Comparison of ENCODE assay signal across 7 mouse cellular contexts in the genomic region with DNA sequence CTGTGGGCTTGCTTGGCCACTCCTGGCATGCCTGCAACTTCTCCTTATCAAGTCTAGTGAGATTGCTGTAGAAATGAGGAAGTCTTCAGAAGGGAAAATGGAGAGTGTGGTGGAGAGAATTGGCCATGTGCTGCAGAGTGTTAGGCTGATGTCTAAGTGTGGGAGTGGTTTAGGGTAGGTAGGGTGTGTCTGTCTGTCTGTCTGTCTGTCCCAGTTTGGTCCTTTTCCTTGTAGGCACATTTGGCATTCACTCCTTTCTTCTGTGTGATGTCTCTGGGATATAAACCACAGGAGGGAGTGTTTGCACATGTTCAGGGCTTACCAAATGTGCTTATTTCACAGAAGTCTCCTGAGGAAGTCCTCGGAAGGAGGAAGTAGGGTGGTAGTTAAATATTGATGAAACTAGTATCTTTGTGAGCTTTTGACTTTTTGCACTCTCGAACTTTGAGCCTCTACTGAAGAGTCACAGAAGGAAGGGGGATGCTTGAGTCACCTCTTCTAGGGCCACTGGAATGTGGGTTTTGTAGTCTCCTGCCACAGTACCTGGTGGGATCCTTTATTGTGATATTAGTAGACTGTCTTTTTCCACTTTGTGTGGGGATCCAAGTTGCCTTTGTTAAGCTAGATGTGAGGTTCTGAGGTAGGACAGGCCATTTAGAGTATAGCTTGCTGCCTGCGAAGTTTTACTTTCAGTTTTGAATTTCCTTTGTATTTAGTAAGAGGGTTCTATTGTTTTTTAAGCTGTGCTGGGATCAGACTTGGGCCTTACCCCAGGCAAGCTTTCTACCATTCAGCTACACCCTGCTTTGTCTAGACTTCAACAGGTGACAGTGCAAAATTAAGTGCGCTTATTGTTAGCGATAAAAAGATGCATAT. TPM values are rescaled to one million over a fixed set of nuclear protein-coding genes. Genes with fewer than 3 reads are reported as not detected.
A peak's percentile ranks its signal among the peaks of the same experiment; 100 is the strongest.
DNase-seq lines count a peak whose midpoint lies in the region; ATAC-seq and TF ChIP-seq lines count a peak whose summit lies in the region.

No protein-coding gene starts in this region.

- DNase-seq in ES-E14 (ENCODE audit: low read depth, low spot score) = no peak
- DNase-seq in c-Kit-positive CD71-positive TER-119-negative erythroid progenitor cells, embryonic 14.5 days (ENCODE audit: low read depth) = peak; percentile 17
- no peak for DNase-seq in right cerebral cortex, postnatal 25 days
- no peak for DNase-seq in adrenal gland, adult 8-10 months

- 78% methylated on average over 5 of the region's 5 CpGs for WGBS in hindbrain, embryonic 13.5 days
- WGBS in liver, embryonic 16.5 days (ENCODE audit: insufficient replicate concordance) = 25% methylated on average over 5 of the region's 5 CpGs
- 8% methylated on average over 5 of the region's 5 CpGs for WGBS in small intestine, adult 2 months

- H3K36me3 ChIP-seq in ES-E14 (ENCODE audit: control insufficient read depth, insufficient read depth, low read length, poor library complexity, severe bottlenecking) = peaks cover 9% of the 10 kb centered on the region
- H3K36me3 ChIP-seq in hindbrain, embryonic 13.5 days = peaks cover 4% of the 10 kb centered on the region
- peaks cover 3% of the 10 kb centered on the region; the same call in 1 of the 2 replicates for H3K36me3 ChIP-seq in liver, embryonic 16.5 days (ENCODE audit: control insufficient read depth, insufficient read depth)
- H3K36me3 ChIP-seq in small intestine, adult 2 months (ENCODE audit: control insufficient read depth, insufficient read depth, low read length) = peaks cover 4% of the 10 kb centered on the region; the same call in 1 of the 2 replicates

- H3K9ac ChIP-seq in ES-E14 (ENCODE audit: insufficient read depth, low read depth, low read length, poor library complexity, severe bottlenecking) = no peak overlapping the region; the same call in 1 of the 2 replicates
- H3K9ac ChIP-seq in hindbrain, embryonic 13.5 days = peak overlapping the region; percentile 51; the same call in 1 of the 2 replicates
- peak overlapping the region; percentile 47 for H3K9ac ChIP-seq in liver, embryonic 16.5 days (ENCODE audit: low read depth, low read length)

- no peak for ATAC-seq in hindbrain, embryonic 13.5 days (ENCODE audit: low FRiP score)
- ATAC-seq in liver, embryonic 16.5 days (ENCODE audit: low read depth) = no peak

- H3K4me3 ChIP-seq in ES-E14 (ENCODE audit: insufficient read depth in 1 of 2, low read depth in 1 of 2, low read length in 2 of 2, poor library complexity in 1 of 2, severe bottlenecking in 1 of 2) = peak overlapping the region; percentile 34 to 44
- peak overlapping the region; percentile 92 for H3K4me3 ChIP-seq in hindbrain, embryonic 13.5 days
- H3K4me3 ChIP-seq in liver, embryonic 16.5 days (ENCODE audit: low read depth, low read length) = peak overlapping the region; percentile 85
- peak overlapping the region; percentile 50 for H3K4me3 ChIP-seq in small intestine, adult 2 months (ENCODE audit: low read depth, low read length)

- H3K9me3 ChIP-seq in ES-E14 (ENCODE audit: control insufficient read depth, insufficient read depth, low read depth, low read length) = no peaks in the 10 kb centered on the region
- H3K9me3 ChIP-seq in hindbrain, embryonic 13.5 days = no peaks in the 10 kb centered on the region
- H3K9me3 ChIP-seq in liver, embryonic 16.5 days (replicated peaks; ENCODE audit: control insufficient read depth, low read length) = no peaks in the 10 kb centered on the region

- H3K4me2 ChIP-seq in hindbrain, embryonic 13.5 days = peak overlapping the region; percentile 93
- H3K4me2 ChIP-seq in liver, embryonic 16.5 days (ENCODE audit: low read depth, low read length) = peak overlapping the region; percentile 90

- no peak for TF ChIP-seq POLR2A in small intestine, adult 2 months (IDR thresholded peaks at IDR 0.05; ENCODE audit: low read depth, low read length)

- in situ Hi-C loops in ES-E14 (cut with MboI; ENCODE audit: low sequenced_read_pairs in 2 of 2, unreplicated experiment in 2 of 2) = no loop called here

- H3K27me3 ChIP-seq in hindbrain, embryonic 13.5 days = no peaks in the 10 kb centered on the region
- H3K27me3 ChIP-seq in liver, embryonic 16.5 days (ENCODE audit: control insufficient read depth, insufficient read depth, low read depth, low read length) = no peaks in the 10 kb centered on the region
- no peaks in the 10 kb centered on the region for H3K27me3 ChIP-seq in small intestine, adult 2 months (ENCODE audit: control insufficient read depth, insufficient read depth, low read length)

- TF ChIP-seq CTCF in small intestine, adult 2 months (IDR thresholded peaks at IDR 0.05; ENCODE audit: extremely low read depth, insufficient read length, insufficient replicate concordance, low read depth, low read length) = no peak

- peaks cover 13 to 24% of the 10 kb centered on the region in 2 experiments; a peak in 3 of 4 replicates for H3K4me1 ChIP-seq in ES-E14 (ENCODE audit: control insufficient read depth in 2 of 2, insufficient read depth in 2 of 2, low read length in 2 of 2, poor library complexity in 1 of 2)
- H3K4me1 ChIP-seq in hindbrain, embryonic 13.5 days (replicated peaks) = peaks cover 65% of the 10 kb centered on the region
- H3K4me1 ChIP-seq in liver, embryonic 16.5 days (ENCODE audit: control insufficient read depth, low read depth, low read length) = peaks cover 63% of the 10 kb centered on the region
- peaks cover 25% of the 10 kb centered on the region; the same call in 1 of the 2 replicates for H3K4me1 ChIP-seq in small intestine, adult 2 months (ENCODE audit: control insufficient read depth, insufficient read depth, insufficient read length, low read length)

- H3K27ac ChIP-seq in ES-E14 (ENCODE audit: insufficient read depth, low read depth, low read length, poor library complexity, severe bottlenecking) = peak overlapping the region; percentile 44; the same call in 1 of the 2 replicates
- H3K27ac ChIP-seq in hindbrain, embryonic 13.5 days = no peak overlapping the region
- H3K27ac ChIP-seq in liver, embryonic 16.5 days (ENCODE audit: low read length) = peak overlapping the region; percentile 79
- H3K27ac ChIP-seq in small intestine, adult 2 months (ENCODE audit: insufficient read depth, low read depth, low read length) = peak overlapping the region; percentile 92

TF ChIP-seq in ES-E14, 5 proteins besides CTCF, POLR2A, EP300 and RAD21:
- TF ChIP-seq MAFK (IDR thresholded peaks at IDR 0.05; ENCODE audit: insufficient read depth, low read depth, low read length) (peak; percentile 49; the same call in 1 of the 2 replicates), CHD2 (IDR thresholded peaks at IDR 0.05; ENCODE audit: low read depth, low read length) (no peak)

RNA-seq across cellular contexts. Expression of a gene that starts 9.2 kb away (rescaled TPM):
- 241 and 287 TPM in 2 replicates for total RNA-seq in ES-E14 (2012; rRNA removed)
- polyA plus RNA-seq in hindbrain, embryonic 13.5 days (2015; fragmentation: Nextera tagmentation; extraction: Ambion mirVana) = 392 and 415 TPM in 2 replicates
- 162 and 169 TPM in 2 replicates for polyA plus RNA-seq in liver, embryonic 16.5 days (2015; fragmentation: Nextera tagmentation; extraction: Ambion mirVana)
- 45.4 and 101 TPM in 2 replicates for polyA plus RNA-seq in small intestine, adult 2 months (2012; rRNA removed)
- 100 to 1,000 TPM; 162 to 262 (median 231) TPM for total RNA-seq in adrenal gland, adult 8-10 months (2022)

RNA-seq across cellular contexts. Expression of a gene that starts 22.3 kb away (rescaled TPM):
- 0.80 and 0.85 TPM in 2 replicates for total RNA-seq in ES-E14 (2012; rRNA removed)
- polyA plus RNA-seq in hindbrain, embryonic 13.5 days (2015; fragmentation: Nextera tagmentation; extraction: Ambion mirVana) = 0.31 and 0.44 TPM in 2 replicates
- polyA plus RNA-seq in liver, embryonic 16.5 days (2015; fragmentation: Nextera tagmentation; extraction: Ambion mirVana) = 0.04 and 0.06 TPM in 2 replicates
- polyA plus RNA-seq in small intestine, adult 2 months (2012; rRNA removed) = 0.10 and 0.15 TPM in 2 replicates
- total RNA-seq in adrenal gland, adult 8-10 months (2022) = 1 to 10 TPM in 1 of 4 experiments, under 1 TPM in 3; 0.35 to 1.1 (median 0.54) TPM

RNA-seq across cellular contexts. Expression of a gene that starts 29.2 kb away (rescaled TPM):
- 85.4 and 109 TPM in 2 replicates for total RNA-seq in ES-E14 (2012; rRNA removed)
- 157 TPM in 2 replicates for polyA plus RNA-seq in hindbrain, embryonic 13.5 days (2015; fragmentation: Nextera tagmentation; extraction: Ambion mirVana)
- polyA plus RNA-seq in liver, embryonic 16.5 days (2015; fragmentation: Nextera tagmentation; extraction: Ambion mirVana) = 57.4 and 64.4 TPM in 2 replicates
- polyA plus RNA-seq in small intestine, adult 2 months (2012; rRNA removed) = 26.4 and 52.2 TPM in 2 replicates
- total RNA-seq in adrenal gland, adult 8-10 months (2022) = 100 to 1,000 TPM; 135 to 210 (median 161) TPM

RNA-seq across cellular contexts. Expression of a gene that starts 30.2 kb away (rescaled TPM):
- 69.2 and 73.7 TPM in 2 replicates for total RNA-seq in ES-E14 (2012; rRNA removed)
- 225 and 227 TPM in 2 replicates for polyA plus RNA-seq in hindbrain, embryonic 13.5 days (2015; fragmentation: Nextera tagmentation; extraction: Ambion mirVana)
- polyA plus RNA-seq in liver, embryonic 16.5 days (2015; fragmentation: Nextera tagmentation; extraction: Ambion mirVana) = 76.1 and 76.3 TPM in 2 replicates
- 12.9 and 18.1 TPM in 2 replicates for polyA plus RNA-seq in small intestine, adult 2 months (2012; rRNA removed)
- total RNA-seq in adrenal gland, adult 8-10 months (2022) = 100 to 1,000 TPM in 3 of 4 experiments, 10 to 100 TPM in 1; 88.7 to 119 (median 108) TPM

Comparison
In these comparisons a context has a peak if more than half of its experiments do, and no peak if none do; other contexts are left out.
1. H3K4me3 ChIP-seq: peak in every context shown above with its lines; median percentile 92 in hindbrain, embryonic 13.5 days; 85 in liver, embryonic 16.5 days; 50 in small intestine, adult 2 months; 39 in ES-E14.